Mouse (Mus musculus) intestine, embryonic 15.5 days (tissue): ENCODE measurements around the gene Rpl39. TPM values are rescaled to one million over a fixed set of nuclear protein-coding genes. Genes with fewer than 3 reads are reported as not detected.
A peak's percentile ranks its signal among the peaks of the same experiment; 100 is the strongest.
"Not testable (repeated sequence)": the region's sequence is repeated elsewhere in the genome, so short reads cannot be mapped to it uniquely, and the experiment has no call there.

Experiments used
- ATAC-seq: fragments of 200-750 bp; cut with Nextera tagmentation; 2 replicates; pipeline ENCODE4 v1.8.0; 2017; ENCODE audit warnings: moderate TSS enrichment, moderate library complexity
- H3K27ac ChIP-seq: fragments of 300-500 bp; sonication (generic); 2 replicates; pipeline ENCODE4 v1.5.1; 2015; ENCODE audit warnings: mild to moderate bottlenecking, inconsistent platforms
- H3K27me3 ChIP-seq: fragments of 300-500 bp; sonication (generic); replicated peaks from 2 replicates; pipeline ENCODE4 v1.6.1; 2015; ENCODE audit warnings: inconsistent platforms
- H3K36me3 ChIP-seq: fragments of 300-500 bp; sonication (generic); 2 replicates; pipeline ENCODE4 v1.6.1; 2015; ENCODE audit warnings: inconsistent platforms
- H3K4me1 ChIP-seq: fragments of 300-500 bp; sonication (generic); replicated peaks from 2 replicates; pipeline ENCODE4 v1.6.1; 2015; ENCODE audit warnings: inconsistent platforms
- H3K4me2 ChIP-seq: fragments of 300-500 bp; sonication (generic); replicated peaks from 2 replicates; pipeline ENCODE4 v1.6.1; 2015; ENCODE audit warnings: mild to moderate bottlenecking, inconsistent platforms
- H3K4me3 ChIP-seq: fragments of 300-500 bp; sonication (generic); replicated peaks from 2 replicates; pipeline ENCODE4 v1.5.1; 2015; ENCODE audit warnings: inconsistent platforms
- H3K9ac ChIP-seq: fragments of 300-500 bp; sonication (generic); 2 replicates; pipeline ENCODE4 v1.6.1; 2015; ENCODE audit warnings: inconsistent platforms
- H3K9me3 ChIP-seq: fragments of 300-500 bp; sonication (generic); 2 replicates; pipeline ENCODE4 v1.6.1; 2016; ENCODE audit warnings: inconsistent platforms
- WGBS: fragments of 180-500 bp; shearing (Covaris S2); methylation state at CpG from one replicate; pipeline ENCODE4 v1.1.7; 2015; 5-methylcytosine and 5-hydroxymethylcytosine counted together
- polyA plus RNA-seq: library from polyadenylated mRNA; unstranded; fragments of >200 nt; fragmentation: Nextera tagmentation; extraction: Ambion mirVana; gene quantifications from 2 replicates; pipeline ENCODE4 v1.2.1, GENCODE M21; 2015

The Rpl39 gene
- polyA plus RNA-seq, 1 experiment from 2014 or later, result 629 TPM

DNA sequence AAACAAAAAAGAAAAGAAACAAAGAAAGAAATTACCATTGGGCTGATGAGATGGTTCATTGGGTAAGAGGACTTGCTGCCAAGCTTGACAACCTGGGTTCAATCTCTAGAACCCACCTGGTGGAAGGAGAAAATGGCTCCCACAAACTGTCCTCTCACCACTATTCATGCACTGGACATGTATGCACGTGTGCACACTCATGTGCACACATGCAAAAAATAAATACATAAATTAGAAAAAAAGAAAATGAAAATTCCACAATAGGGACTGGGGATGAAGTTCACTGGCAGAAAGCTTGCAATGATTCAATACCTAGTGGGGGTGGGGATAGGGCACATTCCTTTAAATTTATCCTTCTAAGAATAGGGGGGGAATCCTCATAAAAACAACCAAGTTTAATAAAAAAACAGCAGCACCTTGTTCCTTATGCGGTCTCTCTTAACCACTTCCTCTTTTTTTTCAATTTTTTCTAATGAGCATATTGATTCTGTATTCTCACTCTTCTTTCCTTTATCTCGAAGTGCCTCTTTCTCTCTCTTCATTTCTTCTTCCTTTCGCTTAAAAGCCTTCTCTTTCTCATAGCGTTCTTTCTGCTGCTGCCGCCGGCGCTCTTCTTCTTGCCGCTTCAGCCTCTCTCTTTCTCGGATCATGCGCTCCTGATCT, 10.0 kb upstream of the Rpl39 start:
- Histone ChIP-seq H3K4me1 (no peaks in the 10 kb centered on the region), H3K4me2 (no peak overlapping the region), H3K9me3 (no peaks in the 10 kb centered on the region), H3K4me3 (no peak overlapping the region), H3K36me3 (no peaks in the 10 kb centered on the region), H3K27ac (no peak overlapping the region), H3K9ac (no peak overlapping the region), H3K27me3 (no peaks in the 10 kb centered on the region)
- no peak for ATAC-seq
- WGBS, result 92% methylated on average over 11 of the region's 11 CpGs

DNA sequence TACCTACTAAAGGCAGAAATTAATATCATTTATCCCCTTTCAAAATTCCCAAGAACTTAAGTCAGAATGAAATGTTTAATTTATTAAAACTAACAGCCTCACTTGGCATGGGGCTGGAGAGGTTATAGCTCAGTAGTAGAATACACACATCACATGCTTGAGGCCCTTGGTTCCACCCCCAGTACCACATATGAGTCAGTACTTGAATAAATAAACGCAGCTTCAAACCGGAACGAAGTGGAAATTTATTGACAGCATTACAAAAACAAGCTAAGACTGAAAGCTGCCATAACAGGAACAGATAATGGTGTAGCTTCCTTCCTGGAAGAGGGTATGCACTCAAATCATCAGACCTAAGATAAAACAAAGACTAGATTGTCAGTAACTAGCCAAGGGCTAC, 6.3 kb upstream of the Rpl39 start:
- no peak overlapping the region for H3K27ac ChIP-seq
- no peak overlapping the region for H3K4me3 ChIP-seq
- no peak overlapping the region for H3K4me2 ChIP-seq
- H3K9ac ChIP-seq, result no peak overlapping the region
- no peak for ATAC-seq
- no peaks in the 10 kb centered on the region for H3K36me3 ChIP-seq
- no peaks in the 10 kb centered on the region for H3K9me3 ChIP-seq
- no peaks in the 10 kb centered on the region for H3K4me1 ChIP-seq
- 79% methylated on average over 3 of the region's 3 CpGs for WGBS
- H3K27me3 ChIP-seq, result no peaks in the 10 kb centered on the region

DNA sequence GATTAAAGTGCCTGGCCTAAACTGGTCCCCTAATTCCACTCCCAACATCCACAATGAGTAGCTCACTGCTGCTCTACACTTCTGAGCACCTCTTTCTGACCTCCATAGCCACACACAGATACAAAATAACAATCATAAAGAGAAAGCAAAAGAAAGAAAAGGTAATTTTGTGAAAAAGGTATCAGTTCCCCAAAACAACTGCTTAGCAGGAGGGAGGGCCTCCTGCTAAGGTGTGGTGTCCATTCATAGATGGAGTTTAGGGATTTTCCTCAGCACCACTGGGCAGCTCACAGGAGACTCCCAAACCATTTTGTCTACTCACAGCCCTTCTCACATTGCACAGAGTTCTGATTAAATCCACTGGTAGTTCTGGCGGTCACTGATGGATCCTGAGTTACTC, 3.6 kb upstream of the Rpl39 start:
- no peaks in the 10 kb centered on the region for H3K9me3 ChIP-seq
- no peaks in the 10 kb centered on the region for H3K36me3 ChIP-seq
- H3K27ac ChIP-seq, result no peak overlapping the region
- H3K4me1 ChIP-seq, result no peaks in the 10 kb centered on the region
- no peak overlapping the region for H3K9ac ChIP-seq
- H3K4me2 ChIP-seq, result no peak overlapping the region
- H3K4me3 ChIP-seq, result no peak overlapping the region
- WGBS, result 89% methylated on average over 1 of the region's 1 CpGs
- ATAC-seq, result no peak
- no peaks in the 10 kb centered on the region for H3K27me3 ChIP-seq

DNA sequence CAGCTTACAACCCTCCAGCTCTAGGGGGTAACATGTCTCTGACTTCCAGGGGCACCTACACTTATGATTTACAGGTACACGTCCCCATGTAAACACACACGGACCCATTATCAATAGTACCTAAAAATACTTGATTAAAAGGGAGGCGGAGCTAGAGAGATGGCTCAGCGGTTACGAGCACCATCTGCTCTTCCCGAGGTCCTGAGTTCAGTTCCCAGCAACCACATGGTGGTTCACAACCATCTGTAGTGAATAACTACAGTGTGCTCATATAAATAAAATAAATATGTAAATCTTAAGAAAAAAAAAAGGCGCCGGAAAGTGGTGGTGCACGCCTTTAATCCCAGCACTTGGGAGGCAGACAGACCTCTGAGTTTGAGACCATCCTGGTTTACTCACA, 463 bp upstream of the Rpl39 start:
- H3K36me3 ChIP-seq, result no peaks in the 10 kb centered on the region
- peak overlapping the region; percentile 49 for H3K4me3 ChIP-seq
- no peak overlapping the region for H3K9ac ChIP-seq
- ATAC-seq, result peak; percentile 52
- no peaks in the 10 kb centered on the region for H3K27me3 ChIP-seq
- H3K4me2 ChIP-seq, result peak overlapping the region; percentile 39
- WGBS, result 25% methylated on average over 9 of the region's 9 CpGs
- no peaks in the 10 kb centered on the region for H3K9me3 ChIP-seq
- H3K27ac ChIP-seq, result peak overlapping the region; percentile 89
- no peaks in the 10 kb centered on the region for H3K4me1 ChIP-seq

DNA sequence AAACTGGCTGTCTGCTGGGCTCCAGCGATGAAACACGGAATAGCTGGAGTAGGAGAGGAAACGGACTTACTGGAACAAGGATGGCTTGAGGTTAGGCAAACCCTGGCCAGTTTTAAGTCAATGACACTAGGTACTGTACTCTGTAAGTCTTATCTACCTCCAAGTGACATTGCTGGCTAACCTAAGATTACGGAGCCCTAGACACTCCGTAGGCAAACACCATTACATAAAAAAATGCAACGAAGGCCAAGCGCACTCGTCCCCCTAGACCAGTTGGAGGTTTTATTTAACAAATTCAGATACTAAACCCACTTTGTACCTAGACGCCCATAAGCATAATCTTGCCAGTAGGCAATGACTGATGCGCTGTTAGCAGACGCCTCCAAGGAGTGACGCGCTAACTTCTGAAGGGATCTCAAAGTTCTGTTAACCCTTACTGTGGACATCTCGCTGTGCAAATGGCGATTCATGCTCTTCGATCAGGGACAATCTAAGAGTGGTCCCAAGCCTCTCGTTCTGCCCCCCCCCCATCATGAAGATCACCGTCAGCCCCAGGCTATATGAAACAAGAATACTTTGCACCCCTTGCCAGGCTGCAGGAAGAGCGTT, 780 bp downstream of the Rpl39 start:
- peak; percentile 37 for ATAC-seq
- peak overlapping the region; percentile 89 for H3K27ac ChIP-seq
- no peaks in the 10 kb centered on the region for H3K4me1 ChIP-seq
- H3K9me3 ChIP-seq, result no peaks in the 10 kb centered on the region
- no peaks in the 10 kb centered on the region for H3K27me3 ChIP-seq
- H3K9ac ChIP-seq, result peak overlapping the region; percentile 57
- peak overlapping the region; percentile 52 for H3K4me2 ChIP-seq
- WGBS, result 17% methylated on average over 19 of the region's 19 CpGs
- peak overlapping the region; percentile 49 for H3K4me3 ChIP-seq
- no peaks in the 10 kb centered on the region for H3K36me3 ChIP-seq

DNA sequence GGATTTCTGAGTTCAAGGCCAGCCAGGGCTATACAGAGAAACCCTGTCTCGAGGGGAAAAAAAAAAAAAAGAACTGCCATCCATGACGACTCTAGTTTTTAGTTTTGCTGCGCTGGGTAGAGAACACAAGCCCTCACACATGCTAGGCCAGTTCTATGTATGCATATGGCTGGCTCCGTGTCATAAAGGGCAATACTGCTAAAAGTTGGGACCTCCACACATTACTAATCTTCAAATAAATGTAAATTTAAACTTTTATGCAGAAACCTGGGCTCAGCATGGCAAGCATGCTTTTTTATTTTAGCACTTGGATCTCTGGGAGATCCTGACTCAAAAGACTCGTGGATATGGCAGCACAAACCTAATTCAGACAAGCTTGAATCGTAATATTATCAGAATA, 4.0 kb downstream of the Rpl39 start:
- no peaks in the 10 kb centered on the region for H3K9me3 ChIP-seq
- H3K36me3 ChIP-seq, result no peaks in the 10 kb centered on the region
- 50% methylated on average over 6 of the region's 6 CpGs for WGBS
- ATAC-seq, result no peak
- H3K27ac ChIP-seq, result no peak overlapping the region
- no peak overlapping the region for H3K9ac ChIP-seq
- no peaks in the 10 kb centered on the region for H3K4me1 ChIP-seq
- H3K27me3 ChIP-seq, result no peaks in the 10 kb centered on the region
- no peak overlapping the region for H3K4me2 ChIP-seq
- no peak overlapping the region for H3K4me3 ChIP-seq

DNA sequence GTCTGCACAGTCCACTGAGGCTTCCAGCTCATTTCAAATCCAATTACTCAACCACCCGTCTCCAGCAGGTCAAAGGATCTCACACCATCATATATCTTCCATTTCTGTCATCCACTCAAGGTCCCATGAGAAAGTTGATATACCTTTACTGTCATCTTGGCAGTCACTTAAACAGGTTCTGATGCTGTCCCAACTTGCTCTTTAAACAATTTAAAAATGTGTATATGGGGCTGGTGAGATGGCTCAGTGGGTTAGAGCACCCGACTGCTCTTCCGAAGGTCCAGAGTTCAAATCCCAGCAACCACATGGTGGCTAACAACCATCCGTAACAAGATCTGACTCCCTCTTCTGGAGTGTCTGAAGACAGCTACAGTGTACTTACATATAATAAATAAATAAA, 4.9 kb downstream of the Rpl39 start:
- not testable (repeated sequence) for H3K9me3 ChIP-seq, H3K27me3 ChIP-seq, H3K9ac ChIP-seq, ATAC-seq, H3K4me3 ChIP-seq, H3K36me3 ChIP-seq, H3K4me2 ChIP-seq, H3K4me1 ChIP-seq, H3K27ac ChIP-seq
- WGBS, result 68% methylated on average over 4 of the region's 4 CpGs

DNA sequence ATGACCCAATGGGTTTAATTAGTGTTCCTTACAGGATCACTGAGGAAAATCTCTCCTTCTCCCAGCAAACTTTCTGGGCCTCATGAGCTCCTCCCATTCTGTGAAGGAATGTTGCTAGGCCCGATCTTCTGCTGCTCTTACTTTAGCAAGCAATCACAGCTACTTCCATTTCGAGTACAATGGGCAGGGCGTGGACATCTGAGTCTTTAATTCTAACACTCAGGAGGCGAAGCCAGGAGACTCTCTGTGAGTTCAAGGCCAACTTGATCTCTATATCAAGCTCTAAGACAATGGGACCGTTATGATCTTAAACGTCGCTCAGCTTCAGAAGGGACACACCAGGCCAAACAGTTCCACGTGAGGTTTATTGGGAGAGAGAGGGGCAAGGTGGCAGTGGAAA, 8.6 kb downstream of the Rpl39 start:
- Histone ChIP-seq H3K9me3 (no peaks in the 10 kb centered on the region), H3K27me3 (no peaks in the 10 kb centered on the region), H3K36me3 (no peaks in the 10 kb centered on the region), H3K9ac (no peak overlapping the region), H3K4me3 (no peak overlapping the region), H3K4me2 (no peak overlapping the region), H3K4me1 (no peaks in the 10 kb centered on the region), H3K27ac (no peak overlapping the region)
- no peak for ATAC-seq
- 68% methylated on average over 8 of the region's 8 CpGs for WGBS

DNA sequence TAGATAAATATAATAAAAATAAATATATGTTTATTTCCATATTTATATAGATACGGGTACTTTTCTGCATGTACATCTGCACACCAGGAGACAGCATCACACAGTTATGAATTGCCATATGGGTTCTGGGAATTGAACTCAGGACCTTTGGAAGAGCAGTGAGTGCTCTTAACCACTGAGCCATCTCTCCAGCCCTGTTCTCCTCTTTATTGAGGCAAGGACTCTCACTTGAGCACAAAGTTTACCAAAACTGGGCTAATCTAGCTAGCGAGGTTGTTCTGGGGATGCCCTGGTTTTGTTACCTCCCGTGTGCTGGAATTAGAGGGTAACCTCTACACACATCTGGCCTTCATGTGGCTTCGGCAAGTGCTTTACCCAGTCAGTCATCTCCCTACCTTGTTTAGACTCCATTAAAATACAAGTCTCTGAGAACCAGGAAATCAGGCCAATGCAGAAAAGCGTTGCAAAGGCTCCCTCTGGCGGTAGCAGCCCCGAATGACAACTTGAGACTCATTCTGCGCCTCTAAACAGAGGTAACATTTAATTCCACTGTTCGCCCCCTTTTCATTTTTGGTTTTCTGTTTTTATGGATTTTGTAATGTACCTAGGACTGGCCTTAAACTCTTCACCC, 10.8 kb downstream of the Rpl39 start:
- H3K4me1 ChIP-seq, result no peaks in the 10 kb centered on the region
- ATAC-seq, result no peak
- H3K36me3 ChIP-seq, result no peaks in the 10 kb centered on the region
- no peaks in the 10 kb centered on the region for H3K9me3 ChIP-seq
- no peak overlapping the region for H3K27ac ChIP-seq
- no peak overlapping the region for H3K9ac ChIP-seq
- no peak overlapping the region for H3K4me2 ChIP-seq
- H3K4me3 ChIP-seq, result no peak overlapping the region
- no peaks in the 10 kb centered on the region for H3K27me3 ChIP-seq
- 34% methylated on average over 9 of the region's 9 CpGs for WGBS

DNA sequence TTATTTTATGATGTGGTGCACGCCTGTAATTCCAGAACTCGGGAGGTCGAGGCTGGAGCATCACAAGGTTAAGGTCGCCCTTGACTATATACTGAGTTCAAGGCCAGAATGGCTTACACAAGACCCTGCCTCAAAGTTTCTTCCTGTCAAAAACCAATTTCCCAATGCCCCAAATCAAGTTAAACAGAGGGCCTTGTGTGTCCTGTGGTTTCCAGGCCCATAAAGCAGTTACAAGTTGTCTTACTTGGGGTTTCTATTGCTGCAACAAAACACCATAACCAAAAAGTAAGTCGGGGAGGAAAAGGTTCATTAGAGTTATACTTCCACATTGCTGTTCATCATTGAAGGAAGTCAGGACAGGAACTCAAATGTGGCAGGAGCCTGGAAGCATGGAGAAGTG, 16.4 kb downstream of the Rpl39 start:
- no peaks in the 10 kb centered on the region for H3K4me1 ChIP-seq
- ATAC-seq, result no peak
- WGBS, result 86% methylated on average over 5 of the region's 5 CpGs

DNA sequence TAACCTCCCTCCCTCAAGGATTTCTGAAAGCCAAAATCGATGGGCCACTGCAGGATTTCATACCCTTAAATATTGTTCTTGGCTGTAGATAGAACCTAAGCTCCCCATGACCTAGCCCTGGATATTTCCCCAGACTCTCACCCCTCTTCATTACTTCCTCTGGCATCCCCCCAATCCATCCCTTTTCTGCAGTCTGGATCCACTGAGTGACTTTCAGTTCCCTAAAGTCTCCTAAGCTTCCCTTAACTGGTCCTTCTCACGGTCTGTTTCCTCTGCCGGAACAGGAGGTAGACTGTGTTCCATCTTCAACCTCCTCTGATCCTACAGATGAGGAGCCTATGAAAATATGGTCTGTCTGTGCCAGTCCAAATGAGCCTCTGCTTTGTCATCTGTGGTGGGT, 17.9 kb downstream of the Rpl39 start:
- no peaks in the 10 kb centered on the region for H3K9me3 ChIP-seq
- H3K36me3 ChIP-seq, result no peaks in the 10 kb centered on the region
- 73% methylated on average over 3 of the region's 3 CpGs for WGBS
- H3K4me3 ChIP-seq, result no peak overlapping the region
- H3K27me3 ChIP-seq, result no peaks in the 10 kb centered on the region
- H3K4me2 ChIP-seq, result no peak overlapping the region
- H3K27ac ChIP-seq, result no peak overlapping the region
- no peak for ATAC-seq
- H3K9ac ChIP-seq, result no peak overlapping the region
- no peaks in the 10 kb centered on the region for H3K4me1 ChIP-seq

More for the DNA sequence above, 16.4 kb downstream of the Rpl39 start:
- no peak overlapping the region for H3K4me3 ChIP-seq
- H3K4me2 ChIP-seq, result no peak overlapping the region
- no peaks in the 10 kb centered on the region for H3K9me3 ChIP-seq
- H3K36me3 ChIP-seq, result no peaks in the 10 kb centered on the region
- H3K27ac ChIP-seq, result no peak overlapping the region
- H3K9ac ChIP-seq, result no peak overlapping the region
- no peaks in the 10 kb centered on the region for H3K27me3 ChIP-seq

DNA sequence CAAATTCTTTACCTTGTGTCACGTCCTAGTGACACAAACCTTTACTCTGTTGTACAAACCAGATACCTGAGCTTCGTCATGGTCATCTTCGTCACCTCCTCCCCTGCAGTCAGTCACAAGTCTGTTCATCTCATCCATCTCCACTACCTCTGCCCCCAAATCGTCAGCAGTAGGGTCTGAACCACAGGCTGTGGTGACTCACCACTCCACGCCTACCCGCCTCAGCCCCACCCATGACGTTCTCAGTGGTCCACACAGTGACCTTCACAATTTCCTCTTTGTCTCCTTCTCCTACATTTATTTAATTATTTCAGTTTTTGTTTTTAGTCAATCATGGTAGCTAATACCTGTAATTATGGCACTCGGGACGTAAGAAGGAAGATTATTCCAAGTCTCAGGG, 21.3 kb downstream of the Rpl39 start:
- Histone ChIP-seq H3K9me3 (no peaks in the 10 kb centered on the region), H3K4me2 (no peak overlapping the region), H3K9ac (no peak overlapping the region), H3K27ac (no peak overlapping the region), H3K27me3 (no peaks in the 10 kb centered on the region), H3K4me3 (no peak overlapping the region), H3K36me3 (no peaks in the 10 kb centered on the region), H3K4me1 (no peaks in the 10 kb centered on the region)
- WGBS, result 76% methylated on average over 9 of the region's 9 CpGs
- no peak for ATAC-seq
